Mouse (Mus musculus) cortical plate, adult 2 months (tissue): ENCODE measurements around the gene Zfp146.

Experiments used
- CTCF ChIP-seq: fragments of 200-500 bp; IDR thresholded peaks from 2 replicates; pipeline ENCODE4 v1.5.1; 2011; ENCODE audit warnings: mild to moderate bottlenecking, control low read depth, low read length; ENCODE audit not compliant: insufficient read depth; ENCODE audit errors: extremely low read depth
- POLR2A ChIP-seq: fragments of 200-500 bp; IDR thresholded peaks from 2 replicates; pipeline ENCODE4 v1.6.1; 2011; ENCODE audit warnings: mild to moderate bottlenecking, low read length, control low read depth; ENCODE audit not compliant: insufficient read depth; ENCODE audit errors: extremely low read depth

GRCm38 (mm10) chr7:30170283-30170951, 867 bp upstream of the Zfp146 start:
- no peak for TF ChIP-seq POLR2A
- TF ChIP-seq CTCF: no peak
